Mouse (Mus musculus) heart, embryonic 16.5 days (tissue): ENCODE results near the gene Saal1. TPM values are rescaled to one million over a fixed set of nuclear protein-coding genes. Genes with fewer than 3 reads are reported as not detected.

Experiments used
- ATAC-seq: fragments of 200-750 bp; cut with Nextera tagmentation; replicated peaks from 2 replicates; pipeline ENCODE4 v1.8.0; 2017; ENCODE audit warnings: moderate number of reproducible peaks; ENCODE audit not compliant: insufficient read depth, low FRiP score; ENCODE audit errors: extremely low read depth
- H3K27ac ChIP-seq: fragments of 300-500 bp; sonication (generic); 2 replicates; pipeline ENCODE4 v1.5.1; 2014; ENCODE audit warnings: mild to moderate bottlenecking, low read length, control low read depth, moderate library complexity
- H3K27me3 ChIP-seq: fragments of 300-500 bp; sonication (generic); 2 replicates; pipeline ENCODE4 v1.6.1; 2014; ENCODE audit warnings: low read length, mixed read lengths; ENCODE audit not compliant: control insufficient read depth, insufficient read depth
- H3K36me3 ChIP-seq: fragments of 300-500 bp; sonication (generic); 2 replicates; pipeline ENCODE4 v1.6.1; 2014; ENCODE audit not compliant: control insufficient read depth, insufficient read depth
- H3K4me1 ChIP-seq: fragments of 300-500 bp; sonication (generic); 2 replicates; pipeline ENCODE4 v1.6.1; 2014; ENCODE audit warnings: low read length, mixed read lengths; ENCODE audit not compliant: control insufficient read depth, insufficient read depth
- H3K4me2 ChIP-seq: fragments of 300-500 bp; sonication (generic); 2 replicates; pipeline ENCODE4 v1.6.1; 2014; ENCODE audit warnings: low read depth, mild to moderate bottlenecking, control low read depth, low read length
- H3K4me3 ChIP-seq: fragments of 300-500 bp; sonication (generic); 2 replicates; pipeline ENCODE4 v1.5.1; 2014; ENCODE audit warnings: mild to moderate bottlenecking, control low read depth, low read length
- H3K9ac ChIP-seq: fragments of 300-500 bp; sonication (generic); 2 replicates; pipeline ENCODE4 v1.6.1; 2014; ENCODE audit warnings: low read length, control low read depth
- H3K9me3 ChIP-seq: fragments of 300-500 bp; sonication (generic); replicated peaks from 2 replicates; pipeline ENCODE4 v1.6.1; 2016; ENCODE audit warnings: low read length; ENCODE audit not compliant: control insufficient read depth
- WGBS: fragments of 180-500 bp; shearing (Covaris S2); extraction: QIAGEN DNeasy Blood & Tissue Kit; methylation state at CpG from one replicate; pipeline ENCODE4 v1.1.7; 2014; 5-methylcytosine and 5-hydroxymethylcytosine counted together
- polyA plus RNA-seq: library from polyadenylated mRNA; unstranded; fragments of >200 nt; fragmentation: Nextera tagmentation; extraction: Ambion mirVana; gene quantifications from 2 replicates; pipeline ENCODE4 v1.2.1, GENCODE M21; 2015

Gene Saal1
- polyA plus RNA-seq, 1 experiment from 2014 or later: 15.4 TPM

DNA sequence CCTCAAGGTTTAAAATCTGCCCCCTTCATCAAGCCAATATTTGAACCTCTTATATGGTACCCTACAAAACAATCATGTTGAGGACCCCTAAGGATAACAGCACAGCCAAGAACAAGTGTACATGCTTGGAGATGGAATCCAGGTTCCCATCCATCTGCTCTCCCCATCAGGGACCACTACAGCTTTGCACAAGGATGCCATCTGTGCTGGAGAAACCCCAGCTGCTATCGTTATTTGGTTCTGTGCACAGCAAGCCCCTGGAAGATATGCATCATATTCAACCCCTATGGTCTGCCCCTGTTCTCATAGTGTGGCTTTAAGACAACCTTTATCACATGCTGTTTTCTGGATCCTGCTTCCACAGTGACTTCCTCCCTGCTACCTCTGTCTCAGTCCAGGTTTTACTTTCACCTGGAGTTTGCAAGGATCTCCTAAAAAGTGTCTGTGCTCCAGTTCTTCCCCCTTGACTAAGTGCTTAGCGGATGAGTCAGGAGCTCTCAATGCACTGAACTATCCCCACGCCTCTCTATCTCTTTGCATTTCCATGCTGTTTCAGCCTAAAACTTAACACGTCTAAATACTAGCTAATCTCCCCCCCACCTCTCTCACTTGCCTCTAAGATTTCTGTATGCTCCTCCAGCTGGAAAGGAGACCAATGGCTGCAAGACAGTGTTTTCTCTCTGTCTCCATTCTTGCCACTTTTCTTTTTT lies 61.9 kb downstream of the Saal1 start:
- Histone ChIP-seq H3K9me3 (no peaks in the 10 kb centered on the region), H3K4me3 (no peak overlapping the region), H3K27ac (no peak overlapping the region), H3K36me3 (no peaks in the 10 kb centered on the region), H3K4me2 (no peak overlapping the region), H3K27me3 (no peaks in the 10 kb centered on the region; the same call in 1 of the 2 replicates), H3K4me1 (no peaks in the 10 kb centered on the region), H3K9ac (no peak overlapping the region)
- no peak for ATAC-seq
- 66% methylated on average over 4 of the region's 4 CpGs for WGBS

GRCm38 (mm10) chr7:46643172-46643571 lies 67.3 kb downstream of the Saal1 start:
- no peak overlapping the region for H3K4me2 ChIP-seq
- H3K27ac ChIP-seq: no peak overlapping the region
- no peak for ATAC-seq
- H3K36me3 ChIP-seq: no peaks in the 10 kb centered on the region
- no peak overlapping the region for H3K4me3 ChIP-seq
- H3K9me3 ChIP-seq: no peaks in the 10 kb centered on the region
- no peak overlapping the region for H3K9ac ChIP-seq
- H3K27me3 ChIP-seq: peaks cover 2% of the 10 kb centered on the region; the same call in 1 of the 2 replicates
- peaks cover 6% of the 10 kb centered on the region; the same call in 1 of the 2 replicates for H3K4me1 ChIP-seq
- WGBS: 76% methylated on average over 1 of the region's 1 CpGs

GRCm38 (mm10) chr7:46640062-46640461 lies 70.4 kb downstream of the Saal1 start:
- peak overlapping the region; percentile 93 for H3K4me2 ChIP-seq
- H3K27ac ChIP-seq: no peak overlapping the region
- H3K9ac ChIP-seq: peak overlapping the region; percentile 79
- peaks cover 6% of the 10 kb centered on the region; the same call in 1 of the 2 replicates for H3K4me1 ChIP-seq
- no peaks in the 10 kb centered on the region for H3K9me3 ChIP-seq
- 0 out of 2 replicates have a peak, but pooled peaks cover 2% of the 10 kb centered on the region for H3K27me3 ChIP-seq
- no peaks in the 10 kb centered on the region for H3K36me3 ChIP-seq
- 14% methylated on average over 17 of the region's 17 CpGs for WGBS
- ATAC-seq: peak; percentile 18; the same call in 1 of the 2 replicates
- H3K4me3 ChIP-seq: peak overlapping the region; percentile 74

DNA sequence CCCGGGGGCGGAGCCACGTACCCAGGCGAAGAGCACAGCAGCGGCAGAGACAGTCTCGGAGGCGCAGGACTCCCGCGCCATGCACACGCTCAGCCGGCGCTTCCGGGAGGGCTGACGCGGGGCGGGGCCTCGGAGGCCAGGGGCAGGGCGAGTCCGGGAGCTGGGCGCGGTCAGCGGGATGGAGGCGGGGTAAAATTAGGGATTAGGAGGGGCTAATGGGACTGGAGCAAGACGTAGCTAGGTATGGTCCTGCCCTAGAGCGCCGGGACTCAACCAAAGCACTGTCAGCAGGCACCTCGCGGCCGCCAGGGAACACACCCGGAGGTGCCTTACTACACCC lies 70.8 kb downstream of the Saal1 start, which contains the start of gene Sergef:
Gene Sergef (minus strand): TSS at position 116 of the 340 bp plus-strand sequence.
- under 1% methylated on average over 30 of the region's 30 CpGs for WGBS
- 0 out of 2 replicates have a peak, but pooled peaks cover 2% of the 10 kb centered on the region for H3K27me3 ChIP-seq
- H3K4me2 ChIP-seq: peak within 1 kb of the TSS; percentile 93
- no peaks in the 10 kb centered on the region for H3K36me3 ChIP-seq
- H3K9ac ChIP-seq: peak within 1 kb of the TSS; percentile 79
- H3K27ac ChIP-seq: peak within 1 kb of the TSS; percentile 32
- peak within 1 kb of the TSS; percentile 74 for H3K4me3 ChIP-seq
- ATAC-seq: peak; percentile 92
- no peaks in the 10 kb centered on the region for H3K9me3 ChIP-seq
- peaks cover 6% of the 10 kb centered on the region; the same call in 1 of the 2 replicates for H3K4me1 ChIP-seq

- WGBS: 12% methylated on average over 32 of the region's 32 CpGs
- peak overlapping the region; percentile 93 for H3K4me2 ChIP-seq
- H3K27me3 ChIP-seq: 0 out of 2 replicates have a peak, but pooled peaks cover 2% of the 10 kb centered on the region
- H3K27ac ChIP-seq: peak overlapping the region; percentile 32
- H3K4me3 ChIP-seq: peak overlapping the region; percentile 74
- H3K9ac ChIP-seq: peak overlapping the region; percentile 79
- no peaks in the 10 kb centered on the region for H3K9me3 ChIP-seq
- H3K36me3 ChIP-seq: no peaks in the 10 kb centered on the region
- peak; percentile 2; the same call in 1 of the 2 replicates for ATAC-seq
- peaks cover 6% of the 10 kb centered on the region; the same call in 1 of the 2 replicates for H3K4me1 ChIP-seq
Observed at GRCm38 (mm10) chr7:46638889-46639691, 71.4 kb downstream of the Saal1 start.

Other genes with a start within 250 kb of the Saal1 start
- gene Sergef, start 70.9 kb downstream of the Saal1 start, polyA plus RNA-seq: 11.0 and 11.4 TPM in 2 replicates
- 0.61 and 1.1 TPM in 2 replicates for gene Tph1, start 38.1 kb downstream of the Saal1 start, polyA plus RNA-seq
- gene Saa3, start 5.0 kb upstream of the Saal1 start, polyA plus RNA-seq: 0.62 and 0.84 TPM in 2 replicates
- not detected in 2 replicates for gene Saa4, start 21.9 kb upstream of the Saal1 start, polyA plus RNA-seq
- 0.25 TPM in 1 of 2 replicates, not detected in the other for gene Saa1, start 32.3 kb upstream of the Saal1 start, polyA plus RNA-seq
- not detected in 2 replicates for gene Saa2, start 41.1 kb upstream of the Saal1 start, polyA plus RNA-seq
- gene Hps5, start 85.4 kb upstream of the Saal1 start, polyA plus RNA-seq: 10.4 and 13.0 TPM in 2 replicates
- 32.2 and 33.3 TPM in 2 replicates for gene Gtf2h1, start 85.4 kb upstream of the Saal1 start, polyA plus RNA-seq
- gene Ldha, start 130.8 kb upstream of the Saal1 start, polyA plus RNA-seq: 3,218 and 3,386 TPM in 2 replicates
- not detected in 2 replicates for gene Ldhc, start 150.5 kb upstream of the Saal1 start, polyA plus RNA-seq
- 161 and 164 TPM in 2 replicates for gene Tsg101, start 209.3 kb upstream of the Saal1 start, polyA plus RNA-seq
- 7.9 and 8.4 TPM in 2 replicates for gene Uevld, start 247.8 kb upstream of the Saal1 start, polyA plus RNA-seq